Mouse (Mus musculus) kidney, postnatal 10 days (tissue): ENCODE results near the gene Scd4.
A peak's percentile ranks its signal among the peaks of the same experiment; 100 is the strongest.

Experiments used
- DNase-seq: peaks from one replicate; pipeline ENCODE4 v3.0.0; 2021; ENCODE audit warnings: mixed read lengths

The Scd4 gene

DNA sequence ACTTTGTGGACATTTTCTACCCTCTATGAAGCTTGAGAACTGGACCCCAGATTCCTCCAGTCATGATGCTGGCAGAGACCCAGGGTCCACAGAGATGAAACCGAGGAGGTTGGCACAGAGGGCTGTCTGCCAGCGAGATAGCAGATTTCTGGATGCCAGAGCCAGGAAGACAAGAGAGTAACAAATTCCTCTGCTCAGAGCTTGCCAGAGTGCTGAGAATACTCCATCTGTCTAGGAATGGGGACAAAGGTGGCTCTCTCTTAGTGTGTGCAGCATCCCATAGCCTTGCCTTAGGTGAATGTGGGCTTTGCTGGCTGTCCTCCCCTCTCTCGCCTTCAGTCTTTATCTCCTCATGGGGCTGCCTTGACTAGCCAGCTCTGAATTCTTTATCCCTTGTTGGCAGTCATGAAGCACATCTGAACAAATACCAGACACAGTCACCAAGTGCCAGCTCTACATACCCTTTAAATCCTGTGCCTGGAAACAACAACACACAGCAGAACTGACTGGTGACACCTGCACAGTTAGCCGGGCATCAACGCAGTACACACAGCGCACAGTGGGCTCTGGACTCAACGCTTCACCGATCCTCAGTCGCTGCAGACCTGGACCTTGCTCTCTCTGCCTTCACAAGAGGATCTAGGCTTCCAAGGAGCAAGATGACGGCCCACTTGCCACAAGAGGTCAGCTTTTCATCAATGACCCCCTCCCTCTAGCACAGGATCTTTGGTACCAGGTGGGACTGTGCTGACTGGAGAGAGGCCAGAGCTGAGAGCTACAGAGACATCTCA is at the start of gene Scd4:
TSS of gene Scd4 (plus strand) at position 260 of the 791 bp plus-strand sequence.
- DNase-seq: peak; percentile 49

DNA sequence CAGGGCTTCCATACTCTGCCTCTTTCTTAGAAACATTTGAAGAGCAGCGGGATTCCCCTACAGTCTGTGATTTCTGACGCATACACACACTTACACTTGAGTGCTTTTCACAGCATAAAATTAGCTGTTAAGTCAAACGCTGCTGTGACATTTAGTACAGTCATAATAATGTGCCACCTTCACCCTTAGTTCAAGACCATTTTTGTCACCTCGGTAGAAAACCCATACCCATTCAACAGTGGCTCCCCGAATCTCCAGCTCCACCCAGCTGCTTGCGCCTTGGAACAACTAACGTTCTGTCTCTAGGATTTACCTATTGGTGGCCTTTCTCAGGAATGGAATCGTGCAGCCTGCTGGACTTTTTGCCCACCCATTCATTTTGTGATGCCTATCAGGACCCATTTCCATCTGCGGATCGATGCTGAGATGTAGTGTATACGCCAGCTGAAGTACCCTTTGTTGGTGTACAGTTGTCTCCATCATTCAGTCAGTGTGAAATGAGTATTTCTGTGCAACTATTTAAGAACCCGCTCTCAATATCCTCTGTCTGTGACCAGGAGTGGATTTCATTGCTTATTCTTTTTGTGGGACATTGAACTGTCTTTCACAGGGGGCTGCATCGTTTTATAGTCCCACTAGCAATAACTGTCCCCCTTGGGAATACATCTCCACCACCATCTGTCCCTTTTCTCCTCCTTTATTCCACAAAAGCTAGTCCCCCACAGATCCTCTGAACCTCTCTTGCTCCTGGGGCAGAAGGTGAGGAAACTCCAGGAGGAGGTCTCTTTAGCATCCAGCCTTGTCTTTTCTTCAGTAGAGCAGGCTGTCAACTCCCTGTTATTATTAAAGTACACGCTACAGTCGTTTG is 49.5 kb upstream of the Scd4 start:
- no peak for DNase-seq

DNA sequence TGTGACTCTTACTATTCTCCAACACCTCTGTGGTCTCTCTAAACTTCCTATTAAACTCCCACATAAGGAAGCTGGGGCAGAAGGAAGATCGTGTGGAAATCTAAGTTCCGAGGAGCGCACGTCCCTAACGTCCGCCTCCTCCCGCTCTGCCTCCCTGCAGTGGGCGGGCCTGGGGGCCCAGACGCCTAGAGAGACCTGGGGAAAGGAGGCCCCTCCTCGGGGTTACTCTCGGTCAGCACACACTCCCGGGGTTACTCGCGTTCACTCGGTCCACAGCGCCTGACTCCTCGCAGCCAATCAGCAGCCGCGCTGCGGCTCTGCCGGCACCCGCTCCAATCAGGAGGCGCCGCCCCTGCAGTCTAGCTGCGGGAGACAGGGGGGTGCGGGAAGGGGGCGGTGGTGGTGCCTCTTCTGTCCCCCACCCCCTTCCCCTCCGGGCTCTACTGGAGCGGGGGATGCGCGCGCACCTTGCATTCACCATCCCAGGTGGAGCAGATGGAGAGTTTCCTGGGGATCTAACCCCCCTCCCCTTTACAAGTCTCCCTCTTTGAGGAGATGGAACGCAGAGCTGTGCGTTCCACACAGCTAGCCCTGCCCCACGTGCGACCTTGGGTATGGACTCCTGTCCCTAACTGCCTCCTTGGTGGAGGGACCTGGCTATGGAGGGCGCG is 48.7 kb upstream of the Scd4 start:
- DNase-seq: peak; percentile 95

DNA sequence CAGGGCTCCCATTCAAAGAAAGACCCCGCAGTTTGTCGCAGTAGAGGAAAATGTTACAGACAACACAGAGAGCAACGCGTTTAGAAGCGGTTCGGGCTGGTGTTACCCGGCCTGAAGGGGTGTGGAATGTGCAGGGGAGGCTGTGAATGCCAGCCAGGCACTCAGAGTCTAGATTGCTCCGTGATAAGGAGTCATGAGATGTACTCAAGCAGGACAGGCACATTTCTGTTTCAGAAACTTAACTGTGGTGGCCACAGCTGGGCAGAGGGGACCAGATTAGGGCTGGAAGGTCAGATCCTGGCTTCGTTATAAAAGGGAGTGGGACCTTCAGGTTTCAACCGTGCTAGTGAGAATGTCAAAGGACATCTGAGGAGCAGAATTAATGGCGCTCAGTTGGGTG is 48.2 kb upstream of the Scd4 start:
- peak; percentile 68 for DNase-seq

DNA sequence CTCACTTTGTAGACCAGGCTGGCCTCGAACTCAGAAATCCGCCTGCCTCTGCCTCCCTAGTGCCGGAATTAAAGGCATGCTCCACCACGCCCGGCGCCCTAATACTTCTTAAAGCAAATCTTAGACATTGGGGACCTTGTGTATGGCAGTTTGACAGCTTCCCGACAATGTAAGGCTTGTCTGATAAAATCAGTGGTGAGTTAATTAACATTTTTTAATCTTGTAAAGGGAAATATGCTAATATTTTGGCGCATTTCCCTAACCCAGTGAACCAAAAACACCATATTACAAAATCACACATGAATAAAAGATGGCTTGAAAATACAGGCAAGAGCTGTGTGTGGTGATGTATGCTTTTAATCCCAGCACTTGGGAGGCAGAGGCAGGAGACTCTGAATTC is 47.3 kb upstream of the Scd4 start:
- no peak for DNase-seq

DNA sequence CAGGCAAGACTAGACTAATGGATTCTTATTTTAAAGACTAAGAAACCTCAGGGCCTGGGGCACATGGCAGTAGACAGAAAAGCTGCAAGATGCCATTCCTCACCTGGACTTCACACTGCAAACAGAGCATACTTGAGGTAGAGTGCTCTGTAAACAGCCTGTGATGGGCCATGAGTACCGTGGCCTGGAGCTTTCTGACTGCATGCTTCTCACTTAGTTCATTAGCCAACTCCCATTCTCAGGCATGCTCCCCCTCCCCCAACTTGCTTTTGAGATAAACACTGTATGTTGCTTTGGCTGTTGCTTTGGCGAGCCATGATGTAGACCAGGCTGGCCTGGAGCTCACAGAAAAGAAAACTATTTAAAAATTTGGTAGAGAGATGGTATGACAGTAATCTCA is 46.8 kb upstream of the Scd4 start:
- DNase-seq: no peak

DNA sequence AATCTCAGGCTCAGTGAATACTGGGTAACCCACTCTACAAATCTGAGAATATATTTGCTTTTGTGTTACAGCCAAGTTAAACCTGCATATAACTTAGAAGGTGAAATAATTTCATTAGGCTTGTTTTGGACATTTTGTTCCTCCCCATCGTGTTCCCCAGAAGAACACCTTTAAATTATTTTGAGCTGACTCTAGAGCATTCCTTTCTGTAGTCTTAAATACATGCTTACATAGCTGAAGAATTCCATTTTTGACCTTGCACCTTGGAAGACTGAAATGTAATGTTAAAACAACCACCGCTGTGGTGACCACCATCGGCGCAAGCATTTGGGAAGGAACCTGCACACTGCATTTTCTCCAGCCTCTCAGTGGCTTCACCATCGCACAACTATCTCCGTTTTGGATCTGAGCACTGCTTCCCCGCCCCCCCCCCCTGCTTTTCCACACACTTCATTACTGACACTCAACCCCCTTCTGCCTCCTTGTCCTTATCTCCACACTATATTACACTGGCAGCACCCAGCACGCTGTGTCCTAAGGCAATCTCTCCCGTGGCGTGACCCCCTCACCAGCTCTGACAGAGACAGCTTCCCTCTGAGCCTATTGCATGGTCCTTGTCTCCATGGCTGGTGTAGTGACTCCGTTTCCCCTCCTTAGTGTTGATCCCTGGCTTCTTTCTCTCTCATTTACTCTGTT is 45.3 kb upstream of the Scd4 start:
- no peak for DNase-seq

DNA sequence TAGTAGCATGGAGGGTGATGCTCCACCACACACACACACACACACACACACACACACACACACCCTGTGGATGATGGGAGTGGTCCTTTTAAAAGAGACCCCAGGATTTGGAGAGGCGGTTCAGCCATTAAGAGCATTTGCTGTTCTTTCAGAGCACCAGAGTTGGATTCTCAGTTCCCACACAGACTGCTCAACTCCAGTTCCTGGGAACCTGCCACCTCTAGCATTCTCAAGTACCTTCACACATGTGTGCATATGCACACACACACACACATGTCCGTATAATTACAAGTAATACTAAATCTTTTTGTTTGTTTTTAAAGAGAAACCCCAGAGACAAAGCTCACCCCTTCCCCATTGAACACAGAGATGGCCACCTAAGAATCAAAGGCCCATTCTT is 40.8 kb upstream of the Scd4 start:
- DNase-seq: no peak

DNA sequence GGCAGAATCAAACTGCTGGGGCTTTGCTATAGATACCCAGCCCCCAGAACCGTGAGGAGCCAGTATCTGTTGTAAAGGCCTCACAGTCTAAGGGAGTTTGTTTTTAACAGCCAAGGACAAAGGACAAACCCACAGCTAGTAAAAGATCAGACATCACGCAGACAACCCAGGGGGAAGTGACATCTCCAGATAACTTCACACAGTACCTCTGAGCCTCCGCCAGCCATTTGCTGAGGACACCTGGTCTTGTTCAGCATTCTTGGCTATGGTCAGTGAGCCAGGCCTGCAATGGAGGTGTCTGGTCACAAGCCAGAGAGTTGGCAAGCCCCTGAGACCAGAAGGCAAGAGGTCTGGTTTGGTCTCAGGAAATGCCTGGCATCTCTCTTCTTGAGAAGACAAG is 40.4 kb upstream of the Scd4 start:
- DNase-seq: no peak

DNA sequence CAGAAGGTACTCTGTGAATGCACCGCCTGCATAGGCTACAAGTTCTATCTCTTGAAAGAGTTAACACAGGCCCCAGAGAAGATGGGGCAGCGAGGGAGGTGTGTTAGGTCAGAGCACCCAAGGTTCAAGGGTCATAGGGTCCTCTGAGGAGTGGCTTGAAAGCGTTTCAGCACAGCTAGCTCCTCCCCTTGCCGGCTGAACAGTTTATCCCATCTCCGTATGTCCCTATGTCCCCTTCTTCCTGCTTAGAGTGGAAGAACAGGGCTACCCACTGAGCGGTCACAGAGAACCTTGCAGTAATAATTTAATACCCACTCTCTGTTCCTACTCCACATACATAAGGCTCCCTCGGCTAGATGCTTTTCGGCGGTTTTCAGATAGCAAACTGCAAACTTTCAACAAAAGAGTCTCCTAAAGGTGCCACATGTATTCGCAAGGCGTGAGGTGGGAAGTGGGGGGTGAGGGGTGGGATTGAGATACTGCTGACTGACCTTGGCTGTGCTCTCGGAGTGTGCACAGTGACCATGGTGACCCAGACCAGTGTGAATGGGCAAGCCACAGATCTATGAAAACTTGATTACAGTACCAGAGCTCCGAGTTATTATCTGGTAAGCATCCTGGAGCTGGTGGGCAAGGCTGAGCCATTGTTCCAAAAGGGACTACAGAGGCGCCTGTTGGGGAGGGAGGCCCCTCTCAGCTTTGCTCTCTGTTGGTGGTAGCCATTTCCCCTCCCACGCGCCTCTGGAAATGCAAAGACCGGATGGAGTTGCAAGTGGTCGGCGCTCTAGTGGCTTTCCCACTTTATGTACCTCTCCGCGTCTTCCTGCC is 39.7 kb upstream of the Scd4 start, which contains the start of gene Scd2:
TSS of gene Scd2 (plus strand) at position 734 of the 828 bp plus-strand sequence.
- peak; percentile 37 for DNase-seq

DNA sequence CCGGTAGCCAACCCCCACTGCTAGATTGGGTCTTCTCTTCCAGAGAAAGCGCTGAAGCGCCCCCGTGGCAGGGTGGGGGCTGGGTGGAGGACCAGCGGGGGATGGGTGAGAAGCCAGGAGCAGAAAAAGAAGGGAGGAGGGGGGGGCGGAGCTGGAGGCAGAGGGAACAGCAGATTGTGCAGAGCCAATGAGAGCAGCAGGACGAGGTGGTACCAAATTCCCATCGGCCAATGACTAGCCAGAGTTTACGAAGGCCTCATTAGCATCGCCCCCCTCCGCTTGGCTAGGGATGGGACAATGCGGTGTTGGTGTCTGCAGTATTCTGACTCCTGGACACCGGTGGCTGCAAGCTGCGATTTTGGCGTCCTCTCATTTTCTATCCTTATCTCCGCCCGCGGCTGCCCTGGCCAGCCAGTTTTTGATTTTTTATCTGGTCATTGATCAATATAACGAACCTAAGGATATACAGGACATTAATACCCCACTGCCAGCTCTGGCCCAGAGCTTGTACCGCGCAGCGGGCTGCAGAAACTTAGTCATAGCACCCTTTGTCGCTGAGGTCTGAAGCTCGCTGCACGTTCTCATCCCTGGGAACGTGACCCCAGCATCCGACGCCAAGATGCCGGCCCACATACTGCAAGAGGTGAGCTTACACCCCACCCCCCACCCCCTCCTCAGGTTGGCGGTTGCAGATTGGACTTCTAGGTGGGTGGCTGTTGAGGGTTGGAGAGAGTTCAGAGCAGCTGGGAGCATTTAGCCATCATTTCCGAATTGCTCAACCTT is 38.9 kb upstream of the Scd4 start:
- peak; percentile 93 for DNase-seq

DNA sequence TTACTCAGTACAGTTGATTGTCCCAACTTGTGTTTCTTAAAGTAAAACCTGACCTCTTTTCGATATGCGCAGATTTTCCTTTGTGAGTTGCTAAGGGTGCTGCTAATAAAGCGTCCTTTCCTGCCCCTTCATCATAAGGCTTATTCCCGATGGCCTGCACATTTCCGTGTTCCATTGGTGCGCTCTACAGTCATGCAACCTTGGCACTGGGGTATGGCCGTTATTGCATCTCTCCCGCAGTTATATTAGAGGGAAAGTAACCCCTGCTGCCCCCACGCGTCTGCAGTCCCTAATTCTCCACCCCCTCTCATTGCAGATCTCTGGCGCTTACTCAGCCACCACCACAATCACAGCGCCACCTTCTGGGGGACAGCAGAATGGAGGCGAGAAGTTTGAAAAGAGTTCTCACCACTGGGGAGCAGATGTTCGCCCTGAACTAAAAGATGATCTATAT is 38.3 kb upstream of the Scd4 start:
- DNase-seq: peak; percentile 94

DNA sequence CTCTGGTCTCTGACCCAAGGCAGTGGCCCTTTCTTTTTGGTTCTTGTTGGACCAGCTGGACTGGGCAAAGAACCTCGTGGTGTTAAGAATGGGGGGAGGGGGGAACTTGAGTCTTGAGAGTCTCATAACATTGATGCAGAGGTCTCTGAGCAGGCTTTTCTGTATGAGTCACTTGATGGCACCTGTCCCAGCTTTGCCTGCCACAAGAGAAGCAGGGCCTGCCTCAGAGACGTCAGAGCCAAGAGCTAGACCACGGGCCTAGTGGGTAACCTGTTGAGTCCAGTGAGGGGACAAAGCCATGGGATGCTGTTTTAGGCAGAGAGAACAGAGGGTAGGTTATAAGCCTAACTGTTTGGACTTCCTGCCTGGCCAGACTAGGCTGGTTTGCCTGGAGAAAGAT is 37.6 kb upstream of the Scd4 start:
- DNase-seq: peak; percentile 41

DNA sequence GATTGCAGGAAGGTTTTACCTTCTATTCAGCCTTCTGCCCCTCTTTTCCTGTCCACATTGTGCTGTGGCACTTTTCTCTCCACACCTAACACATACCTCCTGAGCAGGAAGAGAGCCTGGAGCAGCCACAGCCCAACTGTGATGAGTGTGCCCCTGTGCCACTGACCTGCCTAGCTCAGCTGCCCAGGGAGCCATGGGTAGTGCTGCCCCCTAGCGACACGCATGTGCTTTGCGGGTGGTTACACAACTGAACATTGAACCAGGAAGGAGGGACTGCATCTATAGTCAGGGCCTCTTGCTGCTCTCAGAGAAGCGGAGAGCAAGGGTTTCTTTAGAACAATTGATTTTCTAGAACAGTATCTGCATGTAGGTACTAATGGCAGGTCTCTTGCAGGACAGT is 37.2 kb upstream of the Scd4 start:
- DNase-seq: peak; percentile 94

DNA sequence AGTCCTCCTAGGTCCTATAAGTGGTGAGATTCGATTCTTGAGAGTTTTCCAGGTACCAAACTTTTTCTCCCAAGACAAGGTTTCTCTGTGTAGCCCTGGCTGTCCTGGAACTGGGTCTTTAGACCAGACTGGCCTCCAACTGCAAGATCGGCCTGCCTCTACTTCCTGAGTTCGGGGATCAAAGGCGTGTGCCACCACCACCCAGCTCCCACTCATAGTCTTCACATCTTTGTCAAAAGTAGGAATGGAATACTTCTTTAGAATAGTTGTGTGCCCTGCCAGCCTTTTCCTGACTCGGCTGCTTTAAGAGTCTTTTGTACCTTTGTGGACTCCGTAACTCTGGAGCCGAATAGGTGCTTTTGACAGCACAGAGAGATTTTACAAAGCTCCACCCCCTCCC is 36.7 kb upstream of the Scd4 start:
- DNase-seq: no peak

DNA sequence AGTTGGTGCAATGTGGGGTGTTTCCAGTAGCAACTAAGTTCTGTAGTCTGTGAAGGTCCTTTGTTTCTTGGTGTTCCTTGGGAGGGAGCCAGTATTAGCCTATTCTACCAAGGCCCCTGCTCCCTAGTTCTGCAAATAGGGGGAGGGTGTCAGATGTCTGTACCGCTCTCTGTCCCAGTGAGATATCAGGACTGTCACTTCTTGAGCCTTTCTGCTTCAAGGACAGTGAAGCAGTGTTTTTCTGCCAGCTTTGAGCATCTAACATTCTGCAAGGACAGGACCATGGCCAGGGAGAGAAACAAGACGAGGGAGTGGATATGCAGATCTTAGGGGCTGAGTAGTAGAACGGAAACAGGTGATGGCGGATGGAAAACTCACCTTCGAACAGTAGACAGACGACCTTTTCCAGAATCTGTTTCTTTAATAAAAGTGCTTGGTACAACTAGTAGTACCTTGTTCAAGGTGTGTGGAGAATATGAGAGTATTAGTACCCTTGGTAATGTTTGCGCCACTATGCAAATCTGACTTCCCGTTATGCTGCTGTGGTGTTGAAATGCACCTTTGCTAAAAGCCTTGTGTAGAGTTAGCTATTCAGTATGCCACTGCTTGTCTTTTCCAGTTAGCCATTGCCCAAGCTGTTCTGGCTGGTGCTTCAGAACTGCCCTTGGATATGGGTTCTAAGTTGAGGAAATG is 35.7 kb upstream of the Scd4 start:
- DNase-seq: no peak

DNA sequence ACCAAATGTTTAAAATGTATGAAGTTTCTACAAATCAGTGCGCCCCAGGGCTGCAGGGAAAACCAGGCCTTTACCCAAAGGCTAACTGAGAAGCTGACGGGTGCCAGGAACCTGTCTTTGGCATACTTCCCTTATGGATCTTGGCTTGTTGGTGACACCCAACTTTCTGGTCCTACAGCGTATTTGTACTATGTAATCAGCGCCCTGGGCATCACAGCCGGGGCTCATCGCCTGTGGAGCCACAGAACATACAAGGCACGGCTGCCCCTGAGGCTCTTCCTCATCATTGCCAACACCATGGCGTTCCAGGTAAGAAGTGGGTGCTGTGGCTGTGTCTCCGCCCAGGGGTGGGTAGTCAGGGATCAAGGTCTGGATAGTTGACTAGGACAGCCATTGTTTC is 35.0 kb upstream of the Scd4 start:
- DNase-seq: no peak

DNA sequence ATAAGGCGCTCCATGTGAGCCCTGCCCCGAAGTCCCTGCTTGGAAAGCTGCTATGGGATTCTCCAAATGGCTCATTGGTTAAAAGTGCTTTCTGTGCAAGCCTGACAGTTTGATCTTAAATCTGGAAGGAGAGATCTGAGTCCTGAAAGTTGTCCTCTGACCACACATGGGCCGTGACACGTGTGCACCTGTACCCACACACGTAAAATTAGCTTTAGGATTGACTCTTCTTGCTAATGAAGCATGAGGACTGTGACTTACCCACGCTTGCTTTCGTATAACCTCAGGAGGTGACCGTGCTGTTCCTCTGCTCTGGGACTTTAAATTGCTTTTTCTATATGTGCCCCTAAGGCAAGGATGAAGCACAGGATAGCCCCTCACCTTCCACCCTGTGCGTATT is 33.8 kb upstream of the Scd4 start:
- no peak for DNase-seq

DNA sequence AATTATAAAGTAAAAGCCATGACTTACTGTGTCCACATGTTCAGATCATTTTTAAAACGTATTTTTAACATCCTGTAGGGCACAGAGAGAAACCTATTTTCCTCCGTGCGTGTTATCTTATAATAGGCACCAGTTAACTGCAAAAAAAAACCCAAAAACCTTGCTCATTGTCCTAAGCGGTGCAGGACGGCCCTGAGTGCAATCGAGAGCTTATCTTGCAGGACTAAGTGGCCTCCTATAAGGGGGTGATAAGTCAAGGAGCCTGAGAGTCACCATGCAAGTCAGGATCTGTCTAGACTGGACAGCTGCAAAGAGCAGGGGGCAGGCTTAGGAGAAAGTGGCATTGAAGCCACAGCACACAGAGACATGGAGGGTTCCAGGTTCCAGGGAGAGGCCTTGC is 33.0 kb upstream of the Scd4 start:
- no peak for DNase-seq

DNA sequence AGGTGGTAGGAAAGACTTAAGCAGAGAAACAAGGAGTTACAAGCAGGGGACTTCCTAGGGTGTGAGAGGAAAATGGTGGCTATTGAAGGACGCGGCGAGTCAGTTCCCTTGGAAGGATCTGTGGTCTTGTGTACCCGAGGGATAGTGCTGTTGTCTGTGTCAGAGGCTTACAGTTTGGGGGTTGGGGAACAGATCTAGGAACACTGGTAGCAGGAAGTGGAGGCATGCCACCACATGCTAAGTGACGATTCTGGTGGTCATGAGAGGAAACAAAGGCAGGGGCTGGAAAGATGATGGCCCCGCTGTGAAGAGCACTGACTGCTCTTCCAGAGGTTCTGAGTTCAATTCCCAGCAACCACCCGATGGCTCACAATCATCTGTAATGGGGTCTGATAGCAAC is 32.4 kb upstream of the Scd4 start:
- DNase-seq: no peak
